Mouse (Mus musculus): ENCODE measurements around the gene Clmp.

Gene Clmp

GRCm38 (mm10) chr9:40817325-40818028 is 131.7 kb downstream of the Clmp start:
- CTCF ChIA-PET = interaction anchor here in 2 of 4 experiments (0.6 to 2.0 kb wide), 4 partner anchors 17 to 223 kb away, joined by 3 to 5 read pairs (median 4); no protein-coding TSS in a partner anchor
- POLR2A ChIA-PET = interaction anchor here in 3 of 4 experiments (1.2 to 5.8 kb wide), 4 partner anchors 10 to 16 kb away, joined by 4 to 52 read pairs (median 10); partner anchors contain the start of gene Hspa8 (in 2 of the 3)

GRCm38 (mm10) chr9:40825601-40826000 is 139.8 kb downstream of the Clmp start:
- CTCF ChIA-PET = interaction anchor here in 3 of 4 experiments (0.6 to 1.4 kb wide), 6 partner anchors 9 to 382 kb away, joined by 3 to 7 read pairs (median 4); no protein-coding TSS in a partner anchor
- POLR2A ChIA-PET = interaction anchor here in 3 of 4 experiments (0.6 to 1.1 kb wide), 4 partner anchors 10 to 102 kb away, joined by 3 read pairs; no protein-coding TSS in a partner anchor

DNA sequence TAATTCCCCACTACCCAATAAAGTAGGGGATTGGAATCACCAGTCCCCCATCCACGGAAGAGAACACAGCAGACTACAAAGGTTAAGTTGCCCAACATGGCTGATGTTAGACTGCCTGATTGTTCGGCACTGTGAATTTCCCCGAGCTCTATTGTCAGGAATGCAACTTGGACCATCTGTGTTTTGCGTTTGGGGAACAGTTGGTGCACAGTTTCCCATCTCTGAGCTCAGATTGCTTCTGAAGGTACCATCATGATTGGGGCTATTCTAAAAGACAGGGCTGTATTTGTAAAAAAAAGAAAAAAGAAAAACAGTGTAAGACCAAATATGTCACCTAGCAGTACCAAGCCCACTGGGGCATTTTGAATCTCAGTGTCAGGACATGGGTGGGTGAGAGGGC is 141.6 kb downstream of the Clmp start:
- ChIA-PET CTCF (interaction anchor here in 2 of 4 experiments (0.9 to 1.1 kb wide), 3 partner anchors 20 to 380 kb away, joined by 3 to 4 read pairs (median 3); no protein-coding TSS in a partner anchor), POLR2A (interaction anchor here in 1 of 4 experiments (1.5 kb wide), 1 partner anchor 21 kb away, joined by 6 read pairs; no protein-coding TSS in a partner anchor)

GRCm38 (mm10) chr9:40834569-40834968 is 148.8 kb downstream of the Clmp start:
- ChIA-PET CTCF (interaction anchor here (0.5 to 4.0 kb wide), 84 partner anchors 9 to 1227 kb away, joined by 3 to 45 read pairs (median 4); partner anchors contain the start of gene Bsx (in 1 of the 4)), POLR2A (interaction anchor here (0.6 to 1.5 kb wide), 7 partner anchors 24 to 371 kb away, joined by 3 to 6 read pairs (median 3); no protein-coding TSS in a partner anchor)
